Mouse (Mus musculus): ENCODE data around the gene Hnrnpa3. TPM values are rescaled to one million over a fixed set of nuclear protein-coding genes. Genes with fewer than 3 reads are reported as not detected.

Hnrnpa3 gene
- polyA plus RNA-seq, 1 experiment from 2014 or later, result 209 TPM

Small RNA genes lying within 50 kb of the gene (microRNA-seq; reads per million reads assigned to microRNA genes)
- not detected for gene Gm24574

Other genes with a start within 250 kb of the Hnrnpa3 start
- gene Nfe2l2, start 45.4 kb downstream of the Hnrnpa3 start, polyA plus RNA-seq (2016; fragmentation: Nextera tagmentation; extraction: Ambion mirVana), result 42.8 and 45.0 TPM in 2 replicates
- gene Agps, start 172.9 kb downstream of the Hnrnpa3 start, polyA plus RNA-seq (2016; fragmentation: Nextera tagmentation; extraction: Ambion mirVana), result 48.6 and 49.5 TPM in 2 replicates